Mouse (Mus musculus): ENCODE measurements at regions not wholly inside any gene's neighbourhood (a gene's known extent, or its start where the extent isn't known, plus 50 kb on each side); places are given as distances from the start of the nearest gene placed in this dataset.

GRCm38 (mm10) chrX:11552177-11552576 lies 224.6 kb downstream of the H2al1j start:
- Histone ChIP-seq H3K4me1 (no peaks in the 10 kb centered on the region), H3K9me3 (peaks cover 9% of the 10 kb centered on the region; the same call in 1 of the 2 replicates), H3K27me3 (replicated peaks) (peaks cover 62% of the 10 kb centered on the region), H3K4me3 (replicated peaks) (no peak overlapping the region), H3K36me3 (replicated peaks; ENCODE audit: low read length) (no peaks in the 10 kb centered on the region)
- TF ChIP-seq FLI1 (IDR thresholded peaks at IDR 0.05; ENCODE audit: low read length), result no peak
- TF ChIP-seq GATA1 (IDR thresholded peaks at IDR 0.05; ENCODE audit: borderline replicate concordance, low read length), result no peak

GRCm38 (mm10) chrX:11555035-11555570 lies 227.5 kb downstream of the H2al1j start:
- TF ChIP-seq FLI1 (IDR thresholded peaks at IDR 0.05; ENCODE audit: low read length) (no peak), GATA1 (IDR thresholded peaks at IDR 0.05; ENCODE audit: borderline replicate concordance, low read length) (no peak)
- H3K36me3 ChIP-seq (replicated peaks; ENCODE audit: low read length), result no peaks in the 10 kb centered on the region
- H3K9me3 ChIP-seq, result peaks cover 9% of the 10 kb centered on the region; the same call in 1 of the 2 replicates

GRCm38 (mm10) chrX:11558260-11558659 lies 230.6 kb downstream of the H2al1j start:
- Histone ChIP-seq H3K36me3 (replicated peaks; ENCODE audit: low read length) (no peaks in the 10 kb centered on the region), H3K4me3 (replicated peaks) (no peak overlapping the region), H3K4me1 (no peaks in the 10 kb centered on the region), H3K27me3 (replicated peaks) (peaks cover 63% of the 10 kb centered on the region), H3K9me3 (peaks cover 9% of the 10 kb centered on the region; the same call in 1 of the 2 replicates)
- no peak for TF ChIP-seq FLI1 (IDR thresholded peaks at IDR 0.05; ENCODE audit: low read length)
- TF ChIP-seq GATA1 (IDR thresholded peaks at IDR 0.05; ENCODE audit: borderline replicate concordance, low read length), result no peak

More at GRCm38 (mm10) chrX:11555035-11555570, 227.5 kb downstream of the H2al1j start:
- peaks cover 62% of the 10 kb centered on the region for H3K27me3 ChIP-seq (replicated peaks)
- H3K4me3 ChIP-seq (replicated peaks), result no peak overlapping the region
- H3K4me1 ChIP-seq, result no peaks in the 10 kb centered on the region

- Histone ChIP-seq H3K9me3 (no peaks in the 10 kb centered on the region), H3K4me1 (no peaks in the 10 kb centered on the region), H3K4me3 (replicated peaks) (no peak overlapping the region), H3K27me3 (replicated peaks) (peaks cover 58% of the 10 kb centered on the region), H3K36me3 (replicated peaks; ENCODE audit: low read length) (no peaks in the 10 kb centered on the region)
- no peak for TF ChIP-seq FLI1 (IDR thresholded peaks at IDR 0.05; ENCODE audit: low read length)
- TF ChIP-seq GATA1 (IDR thresholded peaks at IDR 0.05; ENCODE audit: borderline replicate concordance, low read length), result no peak
Measured at GRCm38 (mm10) chrX:11560550-11561276, 233.1 kb downstream of the H2al1j start.

GRCm38 (mm10) chrX:11565888-11566287 lies 238.3 kb downstream of the H2al1j start:
- no peak for TF ChIP-seq FLI1 (IDR thresholded peaks at IDR 0.05; ENCODE audit: low read length)
- no peak for TF ChIP-seq GATA1 (IDR thresholded peaks at IDR 0.05; ENCODE audit: borderline replicate concordance, low read length)
- Histone ChIP-seq H3K36me3 (replicated peaks; ENCODE audit: low read length) (no peaks in the 10 kb centered on the region), H3K27me3 (replicated peaks) (peaks cover 48% of the 10 kb centered on the region), H3K4me1 (no peaks in the 10 kb centered on the region), H3K4me3 (replicated peaks) (no peak overlapping the region), H3K9me3 (no peaks in the 10 kb centered on the region)

- H3K27me3 ChIP-seq (replicated peaks), result peaks cover 43% of the 10 kb centered on the region
- TF ChIP-seq FLI1 (IDR thresholded peaks at IDR 0.05; ENCODE audit: low read length) (no peak), GATA1 (IDR thresholded peaks at IDR 0.05; ENCODE audit: borderline replicate concordance, low read length) (no peak)
- H3K36me3 ChIP-seq (replicated peaks; ENCODE audit: low read length), result no peaks in the 10 kb centered on the region
- H3K4me1 ChIP-seq, result no peaks in the 10 kb centered on the region
- peaks cover 5% of the 10 kb centered on the region for H3K9me3 ChIP-seq
- H3K4me3 ChIP-seq (replicated peaks), result no peak overlapping the region
Measured at GRCm38 (mm10) chrX:11567827-11568226, 240.2 kb downstream of the H2al1j start.

GRCm38 (mm10) chrX:11568262-11568661 lies 240.6 kb downstream of the H2al1j start:
- Histone ChIP-seq H3K36me3 (replicated peaks; ENCODE audit: low read length) (no peaks in the 10 kb centered on the region), H3K4me3 (replicated peaks) (no peak overlapping the region), H3K9me3 (peaks cover 9% of the 10 kb centered on the region), H3K4me1 (no peaks in the 10 kb centered on the region), H3K27me3 (replicated peaks) (peaks cover 41% of the 10 kb centered on the region)
- no peak for TF ChIP-seq FLI1 (IDR thresholded peaks at IDR 0.05; ENCODE audit: low read length)
- no peak for TF ChIP-seq GATA1 (IDR thresholded peaks at IDR 0.05; ENCODE audit: borderline replicate concordance, low read length)

GRCm38 (mm10) chrX:11574354-11574753 lies 246.7 kb downstream of the H2al1j start:
- TF ChIP-seq FLI1 (IDR thresholded peaks at IDR 0.05; ENCODE audit: low read length) (no peak), GATA1 (IDR thresholded peaks at IDR 0.05; ENCODE audit: borderline replicate concordance, low read length) (no peak)
- Histone ChIP-seq H3K36me3 (replicated peaks; ENCODE audit: low read length) (no peaks in the 10 kb centered on the region), H3K4me1 (no peaks in the 10 kb centered on the region), H3K27me3 (replicated peaks) (peaks cover 42% of the 10 kb centered on the region), H3K4me3 (replicated peaks) (no peak overlapping the region), H3K9me3 (peaks cover 9% of the 10 kb centered on the region)

- no peak overlapping the region for H3K4me3 ChIP-seq (replicated peaks)
Measured at GRCm38 (mm10) chrX:11575571-11575970, 247.9 kb downstream of the H2al1j start.

GRCm38 (mm10) chrX:11576287-11576686 lies 248.7 kb downstream of the H2al1j start:
- Histone ChIP-seq H3K27me3 (replicated peaks) (peaks cover 44% of the 10 kb centered on the region), H3K36me3 (replicated peaks; ENCODE audit: low read length) (no peaks in the 10 kb centered on the region), H3K4me3 (replicated peaks) (no peak overlapping the region), H3K9me3 (peaks cover 9% of the 10 kb centered on the region), H3K4me1 (no peaks in the 10 kb centered on the region)
- no peak for TF ChIP-seq FLI1 (IDR thresholded peaks at IDR 0.05; ENCODE audit: low read length)
- no peak for TF ChIP-seq GATA1 (IDR thresholded peaks at IDR 0.05; ENCODE audit: borderline replicate concordance, low read length)

More at GRCm38 (mm10) chrX:11575571-11575970, 247.9 kb downstream of the H2al1j start:
- Histone ChIP-seq H3K4me1 (no peaks in the 10 kb centered on the region), H3K27me3 (replicated peaks) (peaks cover 45% of the 10 kb centered on the region), H3K9me3 (peaks cover 9% of the 10 kb centered on the region), H3K36me3 (replicated peaks; ENCODE audit: low read length) (no peaks in the 10 kb centered on the region)
- TF ChIP-seq FLI1 (IDR thresholded peaks at IDR 0.05; ENCODE audit: low read length) (no peak), GATA1 (IDR thresholded peaks at IDR 0.05; ENCODE audit: borderline replicate concordance, low read length) (no peak)
